Mouse (Mus musculus) lung, adult 2 months (tissue): ENCODE results near the gene Gm9922.

Experiments used
- CTCF ChIP-seq: fragments of 200-500 bp; IDR thresholded peaks from 2 replicates; pipeline ENCODE4 v1.5.1; 2011; ENCODE audit warnings: mild to moderate bottlenecking, low read length, control low read depth; ENCODE audit not compliant: insufficient read depth
- POLR2A ChIP-seq: fragments of 200-500 bp; IDR thresholded peaks from 2 replicates; pipeline ENCODE4 v1.6.1; 2011; ENCODE audit warnings: low read depth, mild to moderate bottlenecking, control low read depth, low read length, borderline replicate concordance; ENCODE audit errors: extremely low read depth

DNA sequence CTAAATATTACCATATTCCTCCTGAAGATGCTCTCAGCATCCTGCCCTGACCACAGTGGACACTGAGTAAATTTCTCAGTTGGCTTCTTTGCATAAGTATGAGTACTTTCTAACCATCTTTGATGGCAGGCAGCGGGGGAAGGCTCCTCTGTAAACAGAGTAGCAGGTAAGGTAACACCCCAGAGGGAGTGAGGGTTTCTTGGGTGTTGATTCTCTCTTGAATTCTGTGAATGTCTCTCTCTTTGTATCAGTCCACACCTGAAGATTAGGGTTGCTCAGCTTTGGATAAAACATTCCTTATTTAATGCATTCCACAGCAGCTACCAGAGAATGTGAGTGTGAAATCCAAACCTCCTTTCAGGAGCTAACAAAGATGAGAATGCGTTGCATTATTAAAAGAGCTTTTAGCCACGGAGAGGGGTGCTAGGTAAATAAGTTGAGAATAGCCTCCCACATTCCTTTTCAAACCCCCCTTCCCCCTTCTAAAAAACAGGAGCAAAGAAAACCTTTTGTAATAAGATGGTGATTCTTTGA, 34.2 kb upstream of the Gm9922 start:
- no peak for TF ChIP-seq CTCF
- no peak for TF ChIP-seq POLR2A
